Mouse (Mus musculus) cortical plate, adult 2 months (tissue): ENCODE data around the gene Slc12a5.

ENCODE experiments used
- CTCF ChIP-seq: fragments of 200-500 bp; IDR thresholded peaks from 2 replicates; pipeline ENCODE4 v1.5.1; 2011; ENCODE audit warnings: mild to moderate bottlenecking, control low read depth, low read length; ENCODE audit not compliant: insufficient read depth; ENCODE audit errors: extremely low read depth
- POLR2A ChIP-seq: fragments of 200-500 bp; IDR thresholded peaks from 2 replicates; pipeline ENCODE4 v1.6.1; 2011; ENCODE audit warnings: mild to moderate bottlenecking, low read length, control low read depth; ENCODE audit not compliant: insufficient read depth; ENCODE audit errors: extremely low read depth

GRCm38 (mm10) chr2:165027163-165027562, 66.6 kb downstream of the Slc12a5 start:
- TF ChIP-seq POLR2A (no peak), CTCF (no peak)
